Mouse (Mus musculus) yolk sac, embryonic 10.5 days (tissue): ENCODE measurements around the gene Akap8.

ENCODE experiments used
- DNase-seq: peaks from one replicate; pipeline ENCODE4 v3.0.0-alpha.2; 2017; ENCODE audit warnings: low spot score

The Akap8 gene

GRCm38 (mm10) chr17:32283771-32284221 lies 37.2 kb downstream of the Akap8 start:
- DNase-seq = peak; percentile 83

GRCm38 (mm10) chr17:32283341-32283740 lies 37.7 kb downstream of the Akap8 start:
- no peak for DNase-seq

DNA sequence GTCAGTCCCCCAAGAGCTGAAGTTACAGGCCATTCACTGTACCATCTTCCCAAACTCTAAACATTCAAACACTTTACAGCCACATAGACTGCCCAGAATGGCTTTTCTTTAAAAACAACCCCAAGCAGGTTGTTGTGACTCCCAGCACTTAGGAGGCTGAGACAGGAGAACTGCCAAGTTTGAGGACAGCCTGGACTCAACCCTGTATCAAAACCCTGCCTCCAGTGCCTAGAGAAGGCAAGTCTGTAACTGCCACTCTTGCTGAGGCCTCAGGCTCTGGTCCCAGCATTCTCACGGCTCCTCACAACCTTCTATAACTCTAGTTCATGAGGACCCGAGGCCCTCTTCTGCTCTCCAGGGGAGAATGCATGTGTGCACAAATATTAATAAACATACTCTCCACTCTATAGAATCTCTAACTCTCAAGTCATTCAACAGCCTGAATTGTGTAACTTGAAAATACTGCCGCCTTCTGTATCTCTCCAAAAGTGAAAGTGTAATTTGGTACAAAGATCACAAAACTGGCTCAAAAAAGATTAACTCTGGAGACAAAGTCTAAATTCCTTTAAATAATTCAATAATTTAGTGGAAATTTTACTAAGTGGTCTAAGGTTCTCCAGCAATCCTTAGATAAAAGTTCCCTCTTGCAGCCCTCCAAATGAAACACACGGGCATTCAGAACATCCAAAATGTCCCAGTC lies 39.3 kb downstream of the Akap8 start:
- DNase-seq = no peak

DNA sequence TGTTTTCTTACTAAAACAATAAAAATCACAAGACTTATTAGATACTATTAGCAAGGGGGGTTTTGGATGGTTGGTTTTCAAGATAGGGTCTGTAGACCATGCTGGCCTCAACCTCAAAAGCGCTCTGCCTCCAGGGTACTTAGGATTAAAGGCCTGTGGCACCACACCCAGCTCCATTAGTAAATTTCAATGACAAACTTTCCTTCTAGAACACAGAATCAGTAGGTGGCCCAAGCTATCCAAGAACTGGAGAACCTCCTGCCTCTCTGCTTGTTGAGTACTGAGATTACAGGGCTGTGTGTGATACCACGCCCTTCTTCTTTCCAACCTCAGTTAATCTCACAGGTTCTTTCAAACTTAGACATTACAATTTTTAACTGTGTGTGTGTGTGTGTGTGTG lies 39.9 kb downstream of the Akap8 start:
- no peak for DNase-seq

GRCm38 (mm10) chr17:32280575-32280974 lies 40.5 kb downstream of the Akap8 start:
- no peak for DNase-seq

DNA sequence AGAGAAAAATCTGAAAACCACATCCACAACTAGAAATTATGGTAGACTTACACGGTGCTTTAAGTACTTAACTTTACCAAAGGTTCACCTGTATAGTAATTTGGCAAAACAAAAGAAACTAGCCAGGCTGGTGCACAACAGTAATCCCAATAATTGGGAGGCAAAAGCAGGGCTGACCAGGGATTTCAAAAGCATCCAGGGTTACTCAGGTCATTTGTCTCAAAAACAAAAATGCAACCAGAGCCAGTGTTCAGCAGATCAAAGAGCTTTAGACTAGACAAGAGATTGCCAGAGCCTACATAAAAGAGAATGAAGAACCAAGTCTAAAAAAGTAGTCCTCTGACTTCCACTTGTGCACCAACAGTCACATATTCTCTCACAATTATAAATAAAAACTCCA lies 43.8 kb downstream of the Akap8 start:
- no peak for DNase-seq

DNA sequence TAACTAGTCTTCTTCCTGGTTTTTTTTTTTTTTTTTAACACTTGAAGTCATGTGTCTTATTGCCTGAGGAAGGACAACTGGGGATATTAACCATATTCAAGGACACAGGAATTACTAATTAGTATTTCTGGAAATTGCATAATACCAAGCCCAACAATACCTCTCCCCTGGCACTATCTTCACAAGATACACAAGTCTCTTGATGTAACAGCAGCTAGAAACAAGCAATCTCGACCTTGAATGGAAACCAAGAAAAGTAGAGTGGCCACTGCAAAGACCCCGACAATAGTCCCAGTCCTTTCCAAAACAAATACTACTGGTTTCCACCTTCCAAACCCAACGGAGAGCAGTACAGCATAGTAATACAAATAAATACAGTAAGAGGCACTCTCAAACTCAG lies 45.5 kb downstream of the Akap8 start:
- no peak for DNase-seq

DNA sequence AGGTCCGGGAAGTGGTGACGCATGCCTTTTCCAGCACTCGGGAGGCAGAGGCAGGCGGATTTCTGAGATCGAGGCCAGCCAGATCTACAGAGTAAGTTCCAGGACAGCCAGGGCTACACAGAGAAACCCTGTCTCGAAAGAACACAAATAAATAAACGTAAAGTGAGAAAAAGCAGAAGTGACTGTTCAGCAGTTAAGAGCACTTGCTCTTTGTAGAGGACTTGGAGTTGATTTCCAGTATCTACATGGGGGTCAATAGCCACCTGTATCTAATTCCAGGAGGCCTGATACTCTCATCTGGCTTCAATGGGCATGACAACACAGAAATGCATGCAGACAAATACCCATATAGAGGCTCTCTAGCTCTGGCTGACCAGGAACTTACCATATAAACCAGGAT lies 51.9 kb downstream of the Akap8 start:
- no peak for DNase-seq

DNA sequence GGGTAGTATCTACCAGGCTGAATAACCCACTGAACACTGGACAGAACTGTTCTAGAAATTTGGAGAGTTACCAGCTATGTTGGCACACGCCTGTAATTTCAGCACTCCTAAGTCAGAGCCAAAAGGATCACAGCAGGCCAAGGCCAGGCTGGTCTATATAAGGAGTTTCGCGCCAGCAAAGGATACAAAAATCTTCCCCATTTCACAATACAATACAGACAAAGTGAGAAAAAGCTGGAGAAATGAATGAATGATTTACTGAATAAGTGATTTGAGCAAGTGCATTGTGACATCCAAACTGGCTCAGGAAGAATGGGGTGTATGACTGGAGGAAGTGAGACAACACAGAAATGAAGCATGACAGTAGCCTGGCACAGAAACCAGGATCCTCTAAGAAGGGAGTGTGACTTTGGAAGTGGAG lies 52.5 kb downstream of the Akap8 start:
- DNase-seq = no peak

DNA sequence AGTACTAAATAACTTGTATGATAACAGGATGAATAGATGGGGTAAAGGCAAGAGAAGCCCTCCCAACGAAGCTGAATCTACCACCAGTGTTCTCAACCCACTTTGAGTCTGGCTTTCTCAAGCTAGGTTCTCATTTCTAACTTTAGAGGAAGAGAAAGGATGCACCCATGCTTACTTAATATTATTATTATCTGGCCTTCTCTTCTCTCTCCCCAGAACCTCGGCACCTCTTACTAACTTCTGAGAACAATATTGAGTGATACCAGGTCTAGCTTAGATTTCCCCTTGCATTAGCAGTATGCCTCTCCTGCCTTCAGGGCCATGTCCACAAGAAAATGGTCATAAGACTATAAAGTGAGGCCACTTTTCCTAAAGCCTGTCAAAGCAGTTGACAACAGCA lies 52.9 kb downstream of the Akap8 start:
- no peak for DNase-seq

GRCm38 (mm10) chr17:32267617-32268016 lies 53.4 kb downstream of the Akap8 start:
- DNase-seq = no peak

DNA sequence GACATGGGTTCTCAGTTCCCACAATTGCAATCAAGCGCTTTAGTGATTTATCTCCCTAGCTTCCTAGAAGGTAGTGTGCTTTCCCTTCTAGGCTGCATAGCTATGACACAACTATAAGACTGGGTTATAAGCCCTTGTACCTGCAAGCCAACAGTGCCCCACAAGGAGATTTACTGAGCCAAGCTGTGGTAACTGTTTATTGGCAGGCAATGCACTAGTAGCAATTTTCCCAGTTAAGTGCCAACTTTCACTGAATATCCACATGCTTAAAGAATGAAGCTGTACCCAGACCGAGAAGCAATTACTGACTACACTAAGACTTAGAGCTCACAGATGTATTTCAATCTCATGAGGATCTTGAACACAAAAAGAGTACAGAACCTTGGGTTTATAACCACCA lies 57.4 kb downstream of the Akap8 start:
- DNase-seq = no peak

DNA sequence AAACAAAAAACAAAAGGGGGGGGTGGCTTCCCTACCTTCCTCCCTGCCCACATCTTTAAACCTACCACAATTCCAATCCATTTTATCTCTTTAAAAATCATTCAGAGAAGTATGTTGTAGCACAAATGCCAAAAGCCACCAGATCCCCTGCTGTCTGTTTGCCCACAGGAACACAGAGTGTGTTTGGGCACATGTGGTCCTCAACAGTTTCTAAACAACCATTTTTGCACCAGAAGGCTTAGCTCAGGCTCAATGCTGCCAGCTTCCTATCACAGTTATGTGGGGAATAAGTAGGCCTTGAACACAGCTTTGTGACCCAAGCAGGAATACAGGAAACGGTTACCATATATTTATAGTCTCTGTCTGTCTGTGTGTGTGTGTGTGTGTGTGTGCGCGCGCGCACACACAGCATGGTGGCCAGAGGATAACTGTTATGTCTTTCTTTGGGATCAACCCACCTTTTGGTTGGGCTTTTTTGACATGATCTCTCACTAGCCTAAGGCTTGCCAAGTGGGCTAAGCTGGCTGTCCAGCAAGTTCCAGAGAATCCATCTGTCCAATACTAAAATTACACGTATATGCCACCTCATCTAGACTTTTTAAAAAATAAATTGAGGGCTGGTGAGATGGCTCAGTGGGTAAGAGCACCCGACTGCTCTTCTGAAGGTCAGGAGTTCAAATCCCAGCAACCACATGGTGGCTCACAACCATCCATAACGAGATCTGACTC lies 58.0 kb downstream of the Akap8 start:
- DNase-seq = no peak

DNA sequence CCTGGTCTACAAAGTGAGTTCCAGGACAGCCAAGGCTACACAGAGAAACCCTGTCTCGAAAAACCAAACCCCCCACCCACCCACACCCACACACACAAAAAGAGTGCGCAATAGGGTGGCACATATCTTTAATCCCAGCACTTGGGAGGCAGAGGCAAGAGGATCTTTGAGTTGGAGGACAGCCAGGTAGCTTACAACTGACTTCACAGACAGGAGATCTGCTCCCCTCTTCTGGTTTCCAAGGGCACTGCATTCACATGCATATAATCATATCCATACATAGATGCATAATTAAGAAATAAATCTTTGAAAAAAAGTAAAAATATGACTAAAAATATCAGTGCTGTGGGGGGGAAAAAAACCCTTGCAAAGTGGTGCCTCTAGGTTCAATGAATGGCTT lies 62.2 kb downstream of the Akap8 start:
- no peak for DNase-seq

DNA sequence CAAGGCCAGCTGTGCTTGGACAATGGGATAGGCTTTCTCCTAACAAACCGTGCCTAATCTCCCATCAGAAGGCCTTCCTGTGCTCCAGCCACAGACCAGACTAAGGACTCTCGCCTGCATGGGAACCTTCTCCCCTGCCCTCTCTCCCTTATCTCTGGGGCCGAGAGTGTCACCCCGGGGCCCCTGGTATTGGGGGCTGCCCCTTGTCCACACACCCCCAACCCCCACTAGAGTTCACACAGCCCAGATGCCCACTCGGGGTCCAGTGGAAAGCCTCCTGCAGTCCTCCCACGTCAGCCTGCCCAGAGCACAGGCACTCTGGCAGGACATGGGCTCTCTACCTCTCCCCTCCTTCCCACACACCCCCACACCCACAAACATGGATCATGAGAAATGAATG lies 63.1 kb downstream of the Akap8 start:
- no peak for DNase-seq

DNA sequence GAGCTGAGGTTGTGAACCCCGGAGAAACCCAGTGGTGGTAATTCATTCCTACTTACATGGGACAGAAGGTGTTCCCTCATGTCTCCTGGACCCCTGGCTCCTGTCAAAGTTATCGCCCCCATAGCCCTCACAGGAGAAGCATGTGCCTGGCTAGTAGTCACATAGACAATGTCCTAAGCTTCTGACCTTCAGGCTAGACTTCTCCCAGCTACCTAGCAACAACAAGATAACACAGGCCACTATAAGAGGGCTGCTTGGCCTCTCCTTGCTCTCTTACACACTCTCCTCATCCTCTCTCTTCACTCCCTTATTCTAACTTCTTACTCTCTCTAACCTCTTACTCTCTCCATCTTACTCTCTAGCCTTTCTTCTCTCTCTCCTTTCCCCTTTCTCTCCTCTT lies 63.6 kb downstream of the Akap8 start:
- DNase-seq = no peak

DNA sequence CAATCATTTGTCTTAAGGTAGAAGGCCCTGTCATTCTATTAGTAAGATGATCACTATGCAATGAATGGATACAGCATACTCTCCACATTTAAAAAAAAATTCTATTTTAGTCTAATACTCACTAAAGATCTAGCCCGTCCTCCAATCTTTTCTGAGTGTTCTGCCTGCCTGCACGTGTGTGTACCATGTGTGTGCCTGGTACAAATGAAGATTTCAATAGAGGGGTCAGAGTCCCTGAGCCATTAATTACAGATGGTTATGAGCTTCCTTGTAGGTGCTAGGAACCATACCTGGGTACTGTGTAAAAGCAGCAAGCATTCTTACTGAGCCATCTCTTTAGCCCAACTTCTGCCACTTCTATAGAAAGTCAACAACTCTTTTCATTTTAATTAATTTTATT lies 64.1 kb downstream of the Akap8 start:
- DNase-seq = no peak
